Mouse (Mus musculus) B cell, adult 2 months (primary cell): Measurements from ENCODE around the gene Armcx1.
"Not testable (repeated sequence)": the region's sequence is repeated elsewhere in the genome, so short reads cannot be mapped to it uniquely, and the experiment has no call there.

Source experiments
- DNase-seq, 2 experiments: peaks; one replicate each; pipeline ENCODE4 v3.0.0; 2022

The Armcx1 gene

GRCm38 (mm10) chrX:134763428-134764198, 45.9 kb downstream of the Armcx1 start:
- not testable (repeated sequence) for DNase-seq
